21 mouse cellular contexts compared by ENCODE assay signal in the genomic region with DNA sequence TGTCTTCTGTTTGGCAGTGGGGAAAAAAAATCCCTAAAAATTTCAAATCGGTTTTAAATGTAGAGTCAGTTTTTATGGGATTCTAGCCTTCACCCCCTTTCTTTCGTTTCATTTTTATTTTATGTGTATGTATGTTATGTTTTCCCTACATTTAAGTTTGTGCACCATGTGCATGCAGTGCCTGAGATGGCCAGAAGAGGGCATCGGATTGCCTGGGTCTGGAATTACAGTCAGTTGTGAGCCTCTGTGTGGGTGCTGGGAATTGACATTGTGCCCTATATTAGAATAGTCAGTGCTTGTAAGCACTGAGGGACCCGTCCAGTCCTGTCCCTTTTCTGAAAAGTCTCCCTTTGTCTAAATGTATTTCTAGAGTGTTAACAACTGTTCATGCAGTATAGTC.
DNase-seq lines count a peak whose midpoint lies in the region; ATAC-seq and TF ChIP-seq lines count a peak whose summit lies in the region.
"Had no signal": no experiment of that assay in that cellular context is flagged by ENCODE, and none has a peak within 500 bp of the region (broad histone marks: within the 10 kb centered on the region; RNA-seq: fewer than 3 reads in every experiment).

No protein-coding gene starts in this region.

- H3K27ac ChIP-seq in intestine, postnatal 0 days (ENCODE audit: low read depth, low read length) = no peak overlapping the region
- no peak overlapping the region for H3K27ac ChIP-seq in intestine, embryonic 15.5 days
- H3K27ac ChIP-seq in lung, embryonic 14.5 days (ENCODE audit: low read depth) = no peak overlapping the region
- no peak overlapping the region for H3K27ac ChIP-seq in small intestine, adult 2 months (ENCODE audit: insufficient read depth, low read depth, low read length)
- H3K27ac ChIP-seq: embryonic facial prominence, embryonic 12.5 days; hindbrain, embryonic 15.5 days; liver, embryonic 13.5 days; midbrain, embryonic 15.5 days; neural tube, embryonic 15.5 days had no signal

- H3K4me3 ChIP-seq in intestine, postnatal 0 days (ENCODE audit: low read depth, low read length) = no peak overlapping the region
- no peak overlapping the region for H3K4me3 ChIP-seq in intestine, embryonic 15.5 days (replicated peaks)
- H3K4me3 ChIP-seq in lung, embryonic 14.5 days (ENCODE audit: low read depth, low read length) = no peak overlapping the region
- H3K4me3 ChIP-seq in small intestine, adult 2 months (ENCODE audit: low read depth, low read length) = no peak overlapping the region
- H3K4me3 ChIP-seq: embryonic facial prominence, embryonic 12.5 days; heart, embryonic 12.5 days; hindbrain, embryonic 15.5 days; liver, embryonic 13.5 days; midbrain, embryonic 15.5 days; myocyte; neural tube, embryonic 15.5 days had no signal

- CTCF ChIA-PET in Patski (lab: Charles Lee) = no interaction called here

- no peak for ATAC-seq in intestine, postnatal 0 days
- no peak for ATAC-seq in intestine, embryonic 15.5 days
- no peak for ATAC-seq in lung, embryonic 14.5 days (ENCODE audit: insufficient read depth)
- no peak for ATAC-seq in Patski
- ATAC-seq: forebrain, embryonic 14.5 days; midbrain, embryonic 15.5 days had no signal

- no peak for DNase-seq in lung, embryonic 14.5 days
- no peak for DNase-seq in lung, postnatal 4 days
- DNase-seq in Patski (ENCODE audit: low read depth, low spot score) = no peak
- no peak for DNase-seq in frontal cortex, postnatal 25 days (ENCODE audit: low spot score in 2 of 2)
- DNase-seq: cerebellum, adult 8-10 months; kidney, adult 11 months; kidney, postnatal 10 days; liver, embryonic 13.5 days; lung, postnatal 10 days; right cerebral cortex, postnatal 14 days had no signal

- in situ Hi-C loops in Patski (cut with MboI; ENCODE audit: low pct_unique_long_range_greater_than_20kb) = no loop called here

- no peaks in the 10 kb centered on the region for H3K27me3 ChIP-seq in intestine, postnatal 0 days (replicated peaks; ENCODE audit: control insufficient read depth, insufficient read depth, low read length)
- no peaks in the 10 kb centered on the region for H3K27me3 ChIP-seq in intestine, embryonic 15.5 days (replicated peaks)
- H3K27me3 ChIP-seq in lung, embryonic 14.5 days (ENCODE audit: insufficient read depth, low read length) = no peaks in the 10 kb centered on the region
- H3K27me3 ChIP-seq in Patski = no peaks in the 10 kb centered on the region
- H3K27me3 ChIP-seq in small intestine, adult 2 months (ENCODE audit: control insufficient read depth, insufficient read depth, low read length) = no peaks in the 10 kb centered on the region; the same call in 1 of the 2 replicates
- H3K27me3 ChIP-seq: embryonic facial prominence, embryonic 12.5 days; heart, embryonic 12.5 days; hindbrain, embryonic 15.5 days; liver, embryonic 13.5 days; megakaryocyte, embryonic 14.5 days; midbrain, embryonic 15.5 days; neural tube, embryonic 15.5 days had no signal

- POLR2A ChIA-PET in Patski (lab: Charles Lee) = no interaction called here

- no peaks in the 10 kb centered on the region for H3K9me3 ChIP-seq in intestine, postnatal 0 days (ENCODE audit: control insufficient read depth)
- no peaks in the 10 kb centered on the region for H3K9me3 ChIP-seq in intestine, embryonic 15.5 days
- peaks cover 5% of the 10 kb centered on the region; the same call in 1 of the 2 replicates for H3K9me3 ChIP-seq in lung, embryonic 14.5 days (ENCODE audit: low read depth, low read length)
- H3K9me3 ChIP-seq: embryonic facial prominence, embryonic 12.5 days; neural tube, embryonic 15.5 days had no signal

- H3K9ac ChIP-seq in intestine, postnatal 0 days (ENCODE audit: low read depth, low read length) = no peak overlapping the region
- no peak overlapping the region for H3K9ac ChIP-seq in intestine, embryonic 15.5 days
- no peak overlapping the region for H3K9ac ChIP-seq in lung, embryonic 14.5 days
- H3K9ac ChIP-seq: embryonic facial prominence, embryonic 12.5 days; heart, embryonic 12.5 days; hindbrain, embryonic 15.5 days; liver, embryonic 13.5 days; midbrain, embryonic 15.5 days; neural tube, embryonic 15.5 days had no signal

- H3K4me2 ChIP-seq in intestine, postnatal 0 days (replicated peaks; ENCODE audit: low read depth) = no peak overlapping the region
- no peak overlapping the region for H3K4me2 ChIP-seq in intestine, embryonic 15.5 days (replicated peaks)
- no peak overlapping the region for H3K4me2 ChIP-seq in lung, embryonic 14.5 days
- H3K4me2 ChIP-seq: embryonic facial prominence, embryonic 12.5 days; heart, embryonic 12.5 days; hindbrain, embryonic 15.5 days; liver, embryonic 13.5 days; midbrain, embryonic 15.5 days; neural tube, embryonic 15.5 days had no signal

- H3K36me3 ChIP-seq in intestine, postnatal 0 days (ENCODE audit: control insufficient read depth, insufficient read depth) = no peaks in the 10 kb centered on the region
- no peaks in the 10 kb centered on the region for H3K36me3 ChIP-seq in intestine, embryonic 15.5 days
- H3K36me3 ChIP-seq in lung, embryonic 14.5 days (ENCODE audit: insufficient read depth) = no peaks in the 10 kb centered on the region
- H3K36me3 ChIP-seq in small intestine, adult 2 months (ENCODE audit: control insufficient read depth, insufficient read depth, low read length) = no peaks in the 10 kb centered on the region
- H3K36me3 ChIP-seq: embryonic facial prominence, embryonic 12.5 days; heart, embryonic 12.5 days; hindbrain, embryonic 15.5 days; liver, embryonic 13.5 days; midbrain, embryonic 15.5 days; neural tube, embryonic 15.5 days had no signal

- 87% methylated on average over 4 of the region's 4 CpGs for WGBS in intestine, postnatal 0 days
- 86% methylated on average over 4 of the region's 4 CpGs for WGBS in intestine, embryonic 15.5 days
- WGBS in lung, embryonic 14.5 days = 79% methylated on average over 4 of the region's 4 CpGs
- WGBS in small intestine, adult 2 months = 88% methylated on average over 4 of the region's 4 CpGs

- TF ChIP-seq POLR2A in small intestine, adult 2 months (IDR thresholded peaks at IDR 0.05; ENCODE audit: low read depth, low read length) = no peak

- TF ChIP-seq CTCF in intestine, postnatal 0 days (IDR thresholded peaks at IDR 0.05; ENCODE audit: low read depth) = peak; percentile 32; the same call in 1 of the 2 replicates
- peak; percentile 34; the same call in 1 of the 2 replicates for TF ChIP-seq CTCF in lung, embryonic 14.5 days (IDR thresholded peaks at IDR 0.05; ENCODE audit: low read depth)
- TF ChIP-seq CTCF in Patski (IDR thresholded peaks at IDR 0.05) = peak; percentile 29
- TF ChIP-seq CTCF in small intestine, adult 2 months (IDR thresholded peaks at IDR 0.05; ENCODE audit: extremely low read depth, insufficient read length, insufficient replicate concordance, low read depth, low read length) = 0 out of 2 replicates have a peak, but pooled peaks have one; percentile 12

- H3K4me1 ChIP-seq in intestine, postnatal 0 days (replicated peaks; ENCODE audit: control insufficient read depth, insufficient read depth, low read length) = no peaks in the 10 kb centered on the region
- no peaks in the 10 kb centered on the region for H3K4me1 ChIP-seq in intestine, embryonic 15.5 days (replicated peaks)
- no peaks in the 10 kb centered on the region for H3K4me1 ChIP-seq in lung, embryonic 14.5 days (ENCODE audit: insufficient read depth)
- H3K4me1 ChIP-seq in small intestine, adult 2 months (ENCODE audit: control insufficient read depth, insufficient read depth, insufficient read length, low read length) = no peaks in the 10 kb centered on the region
- H3K4me1 ChIP-seq: embryonic facial prominence, embryonic 12.5 days; heart, embryonic 12.5 days; hindbrain, embryonic 15.5 days; liver, embryonic 13.5 days; megakaryocyte, embryonic 14.5 days; midbrain, embryonic 15.5 days; neural tube, embryonic 15.5 days had no signal
